Mouse (Mus musculus) heart, adult 2 months (tissue): Measurements from ENCODE around the gene Disp3. TPM values are rescaled to one million over a fixed set of nuclear protein-coding genes. Genes with fewer than 3 reads are reported as not detected.
A peak's percentile ranks its signal among the peaks of the same experiment; 100 is the strongest.

Experiments used
- DNase-seq, 2 experiments: peaks; one replicate each; pipeline ENCODE4 v3.0.0; 2021
- H3K27ac ChIP-seq: fragments of 200-600 bp; 2 replicates; pipeline ENCODE4 v1.8.1; 2022
- H3K27me3 ChIP-seq: fragments of 200-500 bp; 2 replicates; pipeline ENCODE4 v1.6.1; 2012; ENCODE audit warnings: mild to moderate bottlenecking, low read length, inconsistent platforms, mixed read lengths; ENCODE audit not compliant: control insufficient read depth, insufficient read depth
- H3K36me3 ChIP-seq: fragments of 200-500 bp; 2 replicates; pipeline ENCODE4 v1.6.1; 2012; ENCODE audit warnings: low read length, inconsistent platforms; ENCODE audit not compliant: control insufficient read depth, insufficient read depth
- H3K4me1 ChIP-seq: fragments of 200-500 bp; 2 replicates; pipeline ENCODE4 v1.6.1; 2011; ENCODE audit warnings: low read length; ENCODE audit not compliant: control insufficient read depth, insufficient read depth
- H3K4me3 ChIP-seq: fragments of 200-600 bp; 2 replicates; pipeline ENCODE4 v1.8.1; 2022
- H3K79me2 ChIP-seq: fragments of 200-500 bp; replicated peaks from 2 replicates; pipeline ENCODE4 v1.6.1; 2012; ENCODE audit warnings: mild to moderate bottlenecking, inconsistent platforms, low read length, moderate library complexity, mixed read lengths; ENCODE audit not compliant: control insufficient read depth, insufficient read depth
- H3K9ac ChIP-seq: fragments of 200-500 bp; 2 replicates; pipeline ENCODE4 v1.6.1; 2012; ENCODE audit warnings: low read depth, mild to moderate bottlenecking, control low read depth, inconsistent platforms, low read length, mixed read lengths
- CTCF ChIP-seq: fragments of 200-600 bp; IDR thresholded peaks from 2 replicates; pipeline ENCODE4 v1.8.1; 2022; ENCODE audit warnings: antibody characterized with exemption, mild to moderate bottlenecking, moderate library complexity
- EP300 ChIP-seq: fragments of 200-500 bp; IDR thresholded peaks from 2 replicates; pipeline ENCODE4 v1.6.1; 2011; ENCODE audit warnings: low read depth, low read length, control low read depth; ENCODE audit not compliant: insufficient read depth
- POLR2A ChIP-seq: fragments of 200-500 bp; IDR thresholded peaks from 2 replicates; pipeline ENCODE4 v1.6.1; 2011; ENCODE audit warnings: mild to moderate bottlenecking, low read depth, low read length, control low read depth; ENCODE audit not compliant: insufficient read depth
- WGBS: fragments of 180-500 bp; shearing (Covaris S2); methylation state at CpG from one replicate; pipeline ENCODE4 v1.1.7; 2018; 5-methylcytosine and 5-hydroxymethylcytosine counted together
- intact Hi-C: fragments of 180-260 bp; cut with DNase I; formaldehyde crosslinking; loops from one replicate; pipeline ENCODE4 v1.15.1; 2025
- polyA plus RNA-seq: library from polyadenylated mRNA; depleted of rRNA; stranded (reverse); fragments of >200 nt; gene quantifications from 2 replicates; pipeline ENCODE4 v1.2.3, GENCODE M21; 2012
- total RNA-seq, 2 experiments: library from RNA; stranded (reverse); gene quantifications; 2 replicates each; pipeline ENCODE4 v1.2.3; 2021

The Disp3 gene
- total and polyA plus RNA-seq, 3 experiments: not detected

DNA sequence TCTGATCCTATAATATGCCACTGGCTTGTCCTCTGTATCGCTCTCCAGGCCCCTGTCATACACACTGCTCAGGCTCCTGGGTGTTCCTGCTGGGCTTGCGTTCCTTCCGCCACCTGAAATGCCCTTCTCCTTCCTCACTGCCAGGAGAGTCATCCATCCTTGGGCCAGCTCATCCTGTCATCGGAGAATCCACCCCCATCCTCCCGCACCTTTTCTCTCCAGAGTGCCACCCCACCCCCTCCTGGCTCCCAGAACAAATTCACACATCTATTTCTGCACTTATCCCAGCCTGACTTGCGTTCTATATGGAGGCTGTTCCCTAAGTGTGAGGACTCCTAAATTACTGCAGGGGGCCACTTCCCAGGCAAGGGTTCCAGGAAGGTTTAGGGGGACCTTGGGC is 9.9 kb upstream of the Disp3 start:
- intact Hi-C loops: loop anchor here (10.0 kb wide), 1 partner anchor 127 kb away; no protein-coding TSS in a partner anchor
- no peak for DNase-seq
- TF ChIP-seq EP300: no peak
- TF ChIP-seq POLR2A: no peak
- TF ChIP-seq CTCF: no peak
- no peak overlapping the region for H3K9ac ChIP-seq
- no peaks in the 10 kb centered on the region for H3K27me3 ChIP-seq
- H3K4me1 ChIP-seq: no peaks in the 10 kb centered on the region
- H3K4me3 ChIP-seq: no peak overlapping the region
- WGBS: 70% methylated on average over 6 of the region's 6 CpGs
- no peaks in the 10 kb centered on the region for H3K36me3 ChIP-seq
- H3K27ac ChIP-seq: no peak overlapping the region
- no peaks in the 10 kb centered on the region for H3K79me2 ChIP-seq

DNA sequence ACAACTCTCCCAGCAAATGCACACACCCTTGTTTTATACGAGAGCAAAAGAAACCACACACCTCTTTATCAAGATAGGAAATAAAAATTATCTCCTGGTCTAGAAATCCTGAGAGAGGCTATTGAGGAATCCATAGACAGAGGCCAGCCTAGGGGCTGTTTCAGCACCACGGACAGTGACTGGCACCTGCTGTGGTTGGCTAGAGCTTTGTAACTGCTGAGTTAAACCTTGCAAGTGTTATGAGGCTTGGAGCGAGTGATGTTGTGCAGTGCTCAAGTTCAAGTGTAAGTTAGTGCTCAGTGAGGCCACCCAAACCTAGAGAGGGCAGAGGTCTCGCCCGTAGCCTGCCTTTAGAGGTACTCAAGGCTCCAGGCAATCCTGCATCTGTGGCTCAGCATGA is 5.6 kb upstream of the Disp3 start:
- no peaks in the 10 kb centered on the region for H3K27me3 ChIP-seq
- 19% methylated on average over 5 of the region's 5 CpGs for WGBS
- intact Hi-C loops: loop anchor here (10.0 kb wide), 1 partner anchor 131 kb away; no protein-coding TSS in a partner anchor
- H3K36me3 ChIP-seq: no peaks in the 10 kb centered on the region
- H3K4me3 ChIP-seq: no peak overlapping the region
- no peak overlapping the region for H3K9ac ChIP-seq
- peak in 1 of 2 experiments; percentile 33 for DNase-seq
- H3K27ac ChIP-seq: no peak overlapping the region
- no peaks in the 10 kb centered on the region for H3K4me1 ChIP-seq
- H3K79me2 ChIP-seq: no peaks in the 10 kb centered on the region
- TF ChIP-seq EP300 (no peak), POLR2A (no peak), CTCF (no peak)

DNA sequence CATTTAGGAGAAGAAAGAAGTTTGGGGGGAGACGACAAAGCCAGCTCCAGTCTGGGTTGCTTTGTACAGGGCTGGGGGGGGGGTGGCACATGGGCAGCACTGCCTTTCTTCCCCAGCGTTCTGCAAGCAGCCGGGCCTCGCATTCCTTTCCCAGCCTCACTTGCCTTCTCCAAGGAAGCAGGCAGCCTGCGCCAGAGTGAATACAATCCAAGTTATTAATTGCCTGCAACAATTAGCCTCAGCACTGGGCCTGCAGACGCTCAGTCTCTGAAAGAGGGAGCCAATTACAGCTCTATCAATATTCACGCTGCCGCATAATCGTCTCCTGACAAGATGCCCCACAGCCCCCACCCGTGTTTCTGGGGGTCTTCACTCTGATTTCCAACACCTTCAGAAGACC is 4.1 kb upstream of the Disp3 start:
- TF ChIP-seq POLR2A: no peak
- TF ChIP-seq CTCF: no peak
- TF ChIP-seq EP300: no peak
- no peaks in the 10 kb centered on the region for H3K36me3 ChIP-seq
- H3K79me2 ChIP-seq: no peaks in the 10 kb centered on the region
- peaks cover 1% of the 10 kb centered on the region; the same call in 1 of the 2 replicates for H3K27me3 ChIP-seq
- no peak for DNase-seq
- intact Hi-C loops: loop anchor here (10.0 kb wide), 1 partner anchor 133 kb away; no protein-coding TSS in a partner anchor
- 62% methylated on average over 10 of the region's 10 CpGs for WGBS
- H3K27ac ChIP-seq: no peak overlapping the region
- no peak overlapping the region for H3K9ac ChIP-seq
- H3K4me1 ChIP-seq: no peaks in the 10 kb centered on the region
- no peak overlapping the region for H3K4me3 ChIP-seq

DNA sequence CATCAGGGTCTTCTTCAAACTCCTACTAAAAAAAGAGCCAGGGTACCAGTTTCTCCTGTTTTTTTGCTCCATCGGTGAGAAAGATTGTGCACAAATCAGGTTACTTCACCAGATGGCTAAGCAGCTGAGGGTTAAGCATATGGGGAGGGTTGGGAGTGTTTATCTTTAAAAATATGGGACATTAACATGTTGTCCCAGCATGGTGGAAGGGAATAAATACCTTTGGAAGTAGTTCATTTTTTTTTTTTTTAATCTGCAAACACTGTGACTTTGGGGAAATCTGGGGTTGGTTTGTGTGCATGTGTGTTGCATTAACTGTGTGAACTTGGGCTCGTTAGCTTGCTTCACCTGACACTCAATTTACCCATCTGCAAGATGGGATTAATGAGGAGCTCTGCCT is 3.3 kb upstream of the Disp3 start:
- H3K36me3 ChIP-seq: no peaks in the 10 kb centered on the region
- H3K4me3 ChIP-seq: no peak overlapping the region
- peaks cover 1% of the 10 kb centered on the region; the same call in 1 of the 2 replicates for H3K27me3 ChIP-seq
- H3K9ac ChIP-seq: no peak overlapping the region
- H3K79me2 ChIP-seq: no peaks in the 10 kb centered on the region
- no peaks in the 10 kb centered on the region for H3K4me1 ChIP-seq
- intact Hi-C loops: loop anchor here (10.0 kb wide), 1 partner anchor 134 kb away; no protein-coding TSS in a partner anchor
- H3K27ac ChIP-seq: no peak overlapping the region
- DNase-seq: no peak
- TF ChIP-seq POLR2A (no peak), EP300 (no peak), CTCF (no peak)
- 50% methylated on average over 2 of the region's 2 CpGs for WGBS

DNA sequence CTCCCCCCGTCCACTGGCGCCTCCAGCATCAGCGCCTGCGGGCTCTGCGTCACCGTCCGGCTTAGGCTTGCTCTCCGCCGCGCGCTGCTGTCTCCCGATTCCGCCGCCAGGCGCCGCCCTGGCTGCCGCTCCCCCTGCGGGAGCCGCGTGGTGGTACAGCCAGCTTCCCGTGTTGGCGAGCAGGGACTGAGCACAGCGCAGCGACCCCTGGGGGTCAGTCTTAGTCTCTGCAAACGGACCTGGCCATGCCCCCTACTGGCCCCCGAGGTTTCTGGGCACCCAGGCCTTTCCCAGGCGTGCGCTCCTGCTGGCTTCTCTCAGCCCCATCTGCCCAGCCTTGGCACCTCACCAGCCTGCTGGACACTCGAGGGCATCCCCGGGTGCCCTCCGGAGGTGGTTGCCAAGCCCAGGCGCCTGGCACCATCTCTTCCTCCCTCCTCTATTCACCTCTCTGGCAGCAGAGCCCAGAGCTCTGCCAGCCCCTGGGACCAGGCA is 337 bp upstream of the Disp3 start:
- Histone ChIP-seq H3K27me3 (peaks cover 1% of the 10 kb centered on the region; the same call in 1 of the 2 replicates), H3K27ac (no peak overlapping the region), H3K36me3 (no peaks in the 10 kb centered on the region), H3K9ac (no peak overlapping the region), H3K4me3 (no peak overlapping the region; the same call in 1 of the 2 replicates), H3K4me1 (no peaks in the 10 kb centered on the region), H3K79me2 (no peaks in the 10 kb centered on the region)
- TF ChIP-seq EP300 (no peak), CTCF (peak; percentile 94)
- WGBS: 2% methylated on average over 32 of the region's 32 CpGs
- peak; percentile 69 for DNase-seq
- intact Hi-C loops: loop anchor here (5.0 kb wide), 1 partner anchor 319 kb away; no protein-coding TSS in a partner anchor

DNA sequence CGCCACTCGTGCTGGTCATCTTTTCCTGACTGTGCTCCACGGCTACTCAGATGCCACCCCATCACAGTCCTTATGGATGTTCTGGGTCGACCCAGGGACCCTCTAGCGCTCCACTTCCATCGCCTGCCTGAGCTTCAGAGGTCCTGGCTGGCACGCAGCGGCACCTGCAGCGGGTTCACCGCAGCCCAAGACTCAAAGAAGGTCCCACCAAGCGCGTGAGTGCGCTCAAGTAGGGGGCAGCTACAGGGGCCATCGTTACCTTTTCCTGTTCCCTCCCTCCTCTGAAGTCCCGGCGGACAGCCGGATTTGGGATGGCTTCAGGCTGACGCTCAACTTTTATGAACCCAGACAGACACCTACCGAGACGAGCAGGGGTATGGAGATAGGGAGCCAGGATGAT is 724 bp downstream of the Disp3 start:
- intact Hi-C loops: loop anchor here (5.0 kb wide), 1 partner anchor 320 kb away; no protein-coding TSS in a partner anchor
- Histone ChIP-seq H3K27ac (no peak overlapping the region), H3K9ac (no peak overlapping the region), H3K4me3 (no peak overlapping the region), H3K4me1 (no peaks in the 10 kb centered on the region), H3K79me2 (no peaks in the 10 kb centered on the region), H3K36me3 (no peaks in the 10 kb centered on the region), H3K27me3 (peaks cover 1% of the 10 kb centered on the region; the same call in 1 of the 2 replicates)
- 2% methylated on average over 20 of the region's 20 CpGs for WGBS
- DNase-seq: no peak
- TF ChIP-seq CTCF: no peak
- no peak for TF ChIP-seq EP300
- TF ChIP-seq POLR2A: no peak
